Mouse (Mus musculus) embryonic facial prominence, embryonic 11.5 days (tissue): ENCODE measurements around the gene H1f0. TPM values are rescaled to one million over a fixed set of nuclear protein-coding genes. Genes with fewer than 3 reads are reported as not detected.

Source experiments
- ATAC-seq: fragments of 200-750 bp; cut with Nextera tagmentation; replicated peaks from 2 replicates; pipeline ENCODE4 v1.8.0; 2017; ENCODE audit warnings: low read depth; ENCODE audit not compliant: insufficient number of reproducible peaks, low FRiP score, low TSS enrichment
- DNase-seq: peaks from one replicate; pipeline ENCODE4 v3.0.0-alpha.2; 2015; ENCODE audit warnings: low spot score
- H3K27ac ChIP-seq: fragments of 300-500 bp; sonication (generic); replicated peaks from 2 replicates; pipeline ENCODE4 v1.5.1; 2014; ENCODE audit warnings: mild to moderate bottlenecking, low read depth, low read length, control low read depth
- H3K27me3 ChIP-seq: fragments of 300-500 bp; sonication (generic); 2 replicates; pipeline ENCODE4 v1.6.1; 2014; ENCODE audit warnings: mild to moderate bottlenecking, low read length, moderate library complexity, mixed read lengths; ENCODE audit not compliant: control insufficient read depth, insufficient read depth
- H3K36me3 ChIP-seq: fragments of 300-500 bp; sonication (generic); replicated peaks from 2 replicates; pipeline ENCODE4 v1.6.1; 2014; ENCODE audit warnings: low read depth, mild to moderate bottlenecking, low read length, moderate library complexity, mixed read lengths; ENCODE audit not compliant: control insufficient read depth, insufficient read depth
- H3K4me1 ChIP-seq: fragments of 300-500 bp; sonication (generic); 2 replicates; pipeline ENCODE4 v1.6.1; 2014; ENCODE audit warnings: low read length, mixed read lengths; ENCODE audit not compliant: control insufficient read depth, insufficient read depth
- H3K4me2 ChIP-seq: fragments of 300-500 bp; sonication (generic); 2 replicates; pipeline ENCODE4 v1.6.1; 2014; ENCODE audit warnings: low read depth, mild to moderate bottlenecking, control low read depth, low read length, moderate library complexity
- H3K4me3 ChIP-seq: fragments of 300-500 bp; sonication (generic); 2 replicates; pipeline ENCODE4 v1.5.1; 2014; ENCODE audit warnings: low read depth, low read length, control low read depth
- H3K9ac ChIP-seq: fragments of 300-500 bp; sonication (generic); replicated peaks from 2 replicates; pipeline ENCODE4 v1.6.1; 2014; ENCODE audit warnings: mild to moderate bottlenecking, control low read depth, low read length
- H3K9me3 ChIP-seq: fragments of 300-500 bp; sonication (generic); replicated peaks from 2 replicates; pipeline ENCODE4 v1.6.1; 2016; ENCODE audit warnings: mild to moderate bottlenecking, low read length, inconsistent platforms, mixed read lengths; ENCODE audit not compliant: control insufficient read depth
- WGBS: fragments of 180-500 bp; shearing (Covaris S2); extraction: QIAGEN DNeasy Blood & Tissue Kit; methylation state at CpG from one replicate; pipeline ENCODE4 v1.1.7; 2014; 5-methylcytosine and 5-hydroxymethylcytosine counted together
- polyA plus RNA-seq: library from polyadenylated mRNA; unstranded; fragments of >200 nt; fragmentation: Nextera tagmentation; extraction: Ambion mirVana; gene quantifications from 2 replicates; pipeline ENCODE4 v1.2.1, GENCODE M21; 2014

The H1f0 gene
- polyA plus RNA-seq, 1 experiment from 2014 or later, result 326 TPM

DNA sequence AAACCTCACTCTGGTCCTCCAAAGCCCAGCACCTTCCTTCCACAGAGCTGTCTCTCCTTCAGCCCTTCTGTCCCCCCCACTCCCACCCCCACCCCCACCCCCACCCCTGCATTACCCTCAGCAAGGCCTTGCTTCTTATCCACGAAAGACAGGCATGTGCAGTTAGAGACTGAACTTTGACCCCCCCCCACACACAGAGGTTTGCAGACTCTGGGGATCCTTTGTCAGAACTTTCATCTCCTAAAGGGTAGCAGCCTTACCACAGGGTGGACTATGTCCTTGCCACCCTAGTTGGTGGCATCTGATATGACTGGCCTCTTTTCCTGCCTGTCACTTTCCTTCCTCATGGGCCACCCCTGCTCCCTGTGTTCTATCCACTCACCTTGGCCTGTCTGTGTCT is 4.9 kb upstream of the H1f0 start:
- ATAC-seq, result no peak
- no peak for DNase-seq
- no peaks in the 10 kb centered on the region for H3K27me3 ChIP-seq
- no peak overlapping the region for H3K9ac ChIP-seq
- no peaks in the 10 kb centered on the region for H3K36me3 ChIP-seq
- no peak overlapping the region for H3K27ac ChIP-seq
- 60% methylated on average over 1 of the region's 1 CpGs for WGBS
- H3K9me3 ChIP-seq, result no peaks in the 10 kb centered on the region
- no peak overlapping the region for H3K4me2 ChIP-seq
- peaks cover 2% of the 10 kb centered on the region; the same call in 1 of the 2 replicates for H3K4me1 ChIP-seq
- no peak overlapping the region for H3K4me3 ChIP-seq

DNA sequence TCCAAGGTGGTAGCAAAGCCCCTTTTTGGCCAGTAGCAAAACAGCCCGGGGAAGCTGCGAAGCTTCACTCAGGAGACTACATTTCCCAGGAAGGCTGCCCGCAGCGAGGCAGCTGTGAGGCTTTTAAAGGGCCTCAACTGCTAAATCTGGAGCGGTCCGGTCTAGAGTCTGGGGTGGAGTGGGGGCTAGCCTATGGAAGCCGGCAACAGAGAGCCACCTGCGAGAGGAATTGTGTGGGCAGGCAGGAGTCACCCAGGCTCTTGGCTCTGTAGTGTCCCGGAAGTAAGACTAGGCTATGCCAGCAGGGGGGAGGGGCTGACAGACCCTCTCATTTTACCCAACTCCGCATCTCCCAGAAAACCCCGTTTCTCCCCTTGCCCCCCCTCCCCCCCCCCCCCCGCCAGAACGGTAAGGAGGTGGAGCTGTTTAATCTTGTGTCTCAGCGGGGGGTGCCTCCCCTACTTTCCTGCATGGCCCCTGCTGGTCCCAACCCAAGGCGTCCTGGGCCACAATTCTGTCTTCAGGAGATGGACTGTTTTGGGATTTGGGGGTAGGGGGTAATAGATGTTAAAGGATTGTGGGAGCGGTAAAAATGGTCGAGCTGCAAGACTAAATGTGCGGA is 2.5 kb upstream of the H1f0 start:
- Histone ChIP-seq H3K4me1 (peaks cover 2% of the 10 kb centered on the region; the same call in 1 of the 2 replicates), H3K36me3 (no peaks in the 10 kb centered on the region), H3K27me3 (no peaks in the 10 kb centered on the region), H3K27ac (no peak overlapping the region), H3K9me3 (no peaks in the 10 kb centered on the region), H3K4me2 (peak overlapping the region; percentile 21; the same call in 1 of the 2 replicates), H3K4me3 (no peak overlapping the region), H3K9ac (0 out of 2 replicates have a peak overlapping the region, but pooled peaks have one; percentile 41)
- ATAC-seq (no peak), DNase-seq (peak; percentile 37)
- 10% methylated on average over 15 of the region's 18 CpGs for WGBS

DNA sequence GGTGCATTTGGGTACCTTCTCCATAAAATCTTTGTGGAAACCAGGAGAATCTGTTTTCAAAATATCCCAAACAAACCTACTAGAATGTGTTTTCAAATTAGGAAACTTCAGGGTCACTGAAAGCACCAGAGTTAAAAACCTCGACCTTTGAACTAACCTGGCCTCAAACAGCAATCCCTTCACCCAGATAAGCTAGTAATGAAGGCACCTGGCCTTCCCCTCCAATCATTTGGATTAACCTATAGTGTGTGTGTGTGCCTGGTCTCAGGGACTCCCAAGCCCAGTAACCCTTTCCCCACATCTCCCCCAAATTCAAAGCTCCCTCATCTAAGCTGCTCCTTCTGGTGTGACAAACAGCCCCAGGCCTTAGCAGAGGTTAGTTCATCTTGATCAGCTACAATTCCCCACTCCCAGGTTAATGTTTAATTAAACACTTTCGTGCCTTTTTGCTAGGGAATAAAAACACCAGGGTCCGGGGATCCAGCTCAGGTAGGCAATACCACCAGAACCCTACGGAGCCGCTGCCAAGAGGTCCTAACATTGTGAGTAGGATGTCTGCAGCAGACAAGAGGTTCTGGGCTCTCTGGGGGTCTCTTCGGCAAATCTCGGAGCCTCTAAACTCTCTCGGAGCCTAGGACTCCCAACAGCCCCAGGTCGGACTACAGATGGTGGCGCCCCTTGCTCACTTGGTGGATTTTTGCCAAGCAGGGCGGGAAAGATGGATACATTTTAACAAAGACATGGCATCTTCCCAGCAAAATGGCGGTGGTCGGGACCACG is 1.5 kb upstream of the H1f0 start:
- Histone ChIP-seq H3K9me3 (no peaks in the 10 kb centered on the region), H3K4me3 (no peak overlapping the region), H3K4me2 (peak overlapping the region; percentile 93), H3K9ac (peak overlapping the region; percentile 100; the same call in 1 of the 2 replicates), H3K27ac (no peak overlapping the region), H3K36me3 (no peaks in the 10 kb centered on the region), H3K4me1 (peaks cover 5% of the 10 kb centered on the region; the same call in 1 of the 2 replicates), H3K27me3 (no peaks in the 10 kb centered on the region)
- WGBS, result 46% methylated on average over 14 of the region's 14 CpGs
- no peak for ATAC-seq
- DNase-seq, result no peak

DNA sequence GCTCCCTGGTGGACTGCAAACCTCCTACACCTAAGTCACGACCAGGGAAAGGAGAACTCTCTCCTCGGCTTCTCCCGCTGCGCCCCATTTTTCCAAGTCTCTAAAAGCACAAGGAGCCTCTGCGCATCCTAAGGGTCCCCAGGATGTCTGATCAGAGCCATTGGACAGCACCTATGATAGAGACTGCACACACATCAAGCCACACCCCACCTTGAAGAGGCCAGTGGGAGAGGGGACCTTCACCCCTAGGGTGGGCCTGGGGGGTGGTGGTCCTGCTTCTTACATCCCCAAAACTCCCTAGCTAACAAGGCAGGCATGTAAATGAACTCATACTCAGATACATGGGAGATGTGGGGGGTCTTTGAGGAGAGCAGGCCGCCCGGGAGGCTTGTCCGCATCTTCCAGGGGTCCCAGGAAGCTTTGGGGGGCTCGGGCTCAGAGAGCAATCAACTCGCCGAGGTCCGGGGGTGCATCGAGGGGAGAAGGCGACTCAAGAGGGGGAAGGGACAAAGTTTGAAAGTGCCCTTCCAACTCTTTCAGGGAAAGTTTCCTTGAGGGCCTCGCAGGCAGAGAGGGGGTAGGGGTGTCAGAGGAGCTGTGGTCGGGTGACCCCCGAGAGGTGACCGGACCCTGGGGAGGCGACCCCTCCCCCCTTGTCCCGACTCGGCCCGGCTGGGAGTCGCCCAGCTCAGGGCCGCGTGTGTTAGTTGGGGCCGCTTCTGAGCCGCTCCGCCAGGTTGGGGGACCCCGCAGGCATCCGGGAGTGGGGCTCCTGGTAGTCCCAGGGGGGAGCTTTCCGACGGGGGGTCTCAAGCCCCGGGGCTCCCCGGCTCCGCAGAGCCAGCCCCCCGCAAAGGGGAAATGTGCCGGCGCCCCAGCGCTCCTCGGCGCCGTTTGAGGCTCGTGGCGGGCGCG is 702 bp upstream of the H1f0 start:
- H3K36me3 ChIP-seq, result no peaks in the 10 kb centered on the region
- no peaks in the 10 kb centered on the region for H3K9me3 ChIP-seq
- ATAC-seq, result no peak; the same call in 1 of the 2 replicates
- 5% methylated on average over 43 of the region's 46 CpGs for WGBS
- peak overlapping the region; percentile 93 for H3K4me2 ChIP-seq
- H3K4me3 ChIP-seq, result peak overlapping the region; percentile 58
- DNase-seq, result peak; percentile 38
- H3K27me3 ChIP-seq, result no peaks in the 10 kb centered on the region
- H3K27ac ChIP-seq, result peak overlapping the region; percentile 94
- H3K4me1 ChIP-seq, result peaks cover 5% of the 10 kb centered on the region; the same call in 1 of the 2 replicates
- H3K9ac ChIP-seq, result peak overlapping the region; percentile 100

DNA sequence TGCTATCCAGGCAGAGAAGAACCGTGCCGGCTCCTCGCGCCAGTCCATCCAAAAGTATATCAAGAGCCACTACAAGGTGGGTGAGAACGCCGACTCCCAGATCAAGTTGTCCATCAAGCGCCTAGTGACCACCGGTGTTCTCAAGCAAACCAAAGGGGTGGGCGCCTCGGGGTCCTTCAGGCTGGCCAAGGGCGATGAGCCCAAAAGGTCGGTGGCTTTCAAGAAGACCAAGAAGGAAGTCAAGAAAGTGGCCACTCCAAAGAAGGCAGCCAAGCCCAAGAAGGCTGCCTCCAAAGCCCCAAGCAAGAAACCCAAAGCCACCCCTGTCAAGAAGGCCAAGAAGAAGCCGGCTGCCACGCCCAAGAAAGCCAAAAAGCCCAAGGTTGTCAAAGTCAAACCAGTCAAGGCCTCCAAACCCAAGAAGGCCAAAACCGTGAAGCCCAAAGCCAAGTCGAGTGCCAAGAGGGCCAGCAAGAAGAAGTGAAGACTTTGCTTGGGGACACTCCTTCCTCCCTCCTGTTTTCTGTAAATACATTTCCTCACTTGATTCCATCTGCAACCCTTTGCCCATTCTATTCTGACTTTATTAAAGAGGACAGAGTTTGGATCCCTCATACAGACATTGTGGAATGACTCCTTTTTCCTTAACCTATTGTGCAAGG is 704 bp downstream of the H1f0 start:
- H3K27me3 ChIP-seq, result no peaks in the 10 kb centered on the region
- WGBS, result 29% methylated on average over 16 of the region's 16 CpGs
- H3K4me1 ChIP-seq, result peaks cover 5% of the 10 kb centered on the region; the same call in 1 of the 2 replicates
- peak overlapping the region; percentile 100 for H3K9ac ChIP-seq
- DNase-seq (peak; percentile 23), ATAC-seq (no peak)
- peak overlapping the region; percentile 58 for H3K4me3 ChIP-seq
- peak overlapping the region; percentile 93 for H3K4me2 ChIP-seq
- H3K9me3 ChIP-seq, result no peaks in the 10 kb centered on the region
- no peaks in the 10 kb centered on the region for H3K36me3 ChIP-seq
- H3K27ac ChIP-seq, result peak overlapping the region; percentile 94

DNA sequence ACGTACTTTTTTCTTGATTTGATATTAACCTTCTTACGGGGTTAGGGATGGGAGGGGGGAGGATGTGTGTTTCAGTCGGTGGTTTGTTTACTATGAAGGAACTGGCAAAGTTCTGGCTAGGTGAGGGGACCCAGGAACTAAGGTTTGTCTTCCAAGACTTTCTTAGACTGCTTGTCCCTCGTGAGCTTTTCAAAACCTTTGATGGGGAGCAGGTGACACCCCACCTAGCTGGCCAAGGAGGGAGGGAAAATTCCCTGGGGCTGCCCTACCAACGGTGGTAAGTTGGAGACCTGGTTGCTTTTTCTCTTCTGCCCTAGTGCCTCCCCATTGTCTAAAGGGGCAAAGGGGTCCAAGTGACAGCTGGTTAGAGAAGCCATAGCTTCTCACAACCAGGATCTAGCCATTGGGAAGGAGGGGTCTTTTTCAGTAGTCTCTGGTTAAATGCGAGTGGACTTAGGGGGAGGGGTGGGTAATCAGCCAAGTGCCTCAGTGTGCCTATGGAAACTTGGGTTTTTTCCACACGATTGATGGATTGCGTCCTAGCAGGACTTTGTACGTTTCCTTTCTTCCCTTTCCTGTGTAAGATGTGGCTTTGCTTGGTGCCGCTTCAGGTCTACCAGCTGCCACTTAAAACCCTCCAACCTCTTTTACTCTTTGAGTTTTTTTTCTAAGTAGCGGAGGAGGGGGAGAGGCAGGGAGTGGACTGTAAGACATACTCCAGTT is 1.4 kb downstream of the H1f0 start:
- peak overlapping the region; percentile 49 for H3K9ac ChIP-seq
- no peaks in the 10 kb centered on the region for H3K36me3 ChIP-seq
- H3K4me3 ChIP-seq, result peak overlapping the region; percentile 58
- 17% methylated on average over 11 of the region's 11 CpGs for WGBS
- no peak overlapping the region for H3K27ac ChIP-seq
- peak; percentile 43 for DNase-seq
- H3K9me3 ChIP-seq, result no peaks in the 10 kb centered on the region
- H3K4me2 ChIP-seq, result peak overlapping the region; percentile 93
- H3K27me3 ChIP-seq, result no peaks in the 10 kb centered on the region
- peaks cover 5% of the 10 kb centered on the region; the same call in 1 of the 2 replicates for H3K4me1 ChIP-seq
- no peak for ATAC-seq
